Mouse (Mus musculus) layer of hippocampus, adult 2 months (tissue): Measurements from ENCODE around the gene Klhl3. TPM values are rescaled to one million over a fixed set of nuclear protein-coding genes. Genes with fewer than 3 reads are reported as not detected.

Experiments used
- DNase-seq, 2 experiments: peaks; one replicate each; pipeline ENCODE4 v3.0.0; 2022; ENCODE audit warnings: low spot score in 2 of 2
- H3K27ac ChIP-seq: fragments of 200-600 bp; 2 replicates; pipeline ENCODE4 v1.8.1; 2022
- H3K4me3 ChIP-seq: fragments of 200-600 bp; 2 replicates; pipeline ENCODE4 v1.8.1; 2022; ENCODE audit warnings: mild to moderate bottlenecking
- CTCF ChIP-seq: fragments of 200-600 bp; conservative IDR thresholded peaks from 2 replicates; pipeline ENCODE4 v1.8.1; 2022; ENCODE audit warnings: antibody characterized with exemption, mild to moderate bottlenecking, moderate library complexity
- total RNA-seq, 2 experiments: library from RNA; stranded (reverse); gene quantifications; 2 replicates each; pipeline ENCODE4 v1.2.3; 2021

Gene Klhl3
- total RNA-seq, 2 experiments from 2014 or later: 48.3 to 48.4 TPM

DNA sequence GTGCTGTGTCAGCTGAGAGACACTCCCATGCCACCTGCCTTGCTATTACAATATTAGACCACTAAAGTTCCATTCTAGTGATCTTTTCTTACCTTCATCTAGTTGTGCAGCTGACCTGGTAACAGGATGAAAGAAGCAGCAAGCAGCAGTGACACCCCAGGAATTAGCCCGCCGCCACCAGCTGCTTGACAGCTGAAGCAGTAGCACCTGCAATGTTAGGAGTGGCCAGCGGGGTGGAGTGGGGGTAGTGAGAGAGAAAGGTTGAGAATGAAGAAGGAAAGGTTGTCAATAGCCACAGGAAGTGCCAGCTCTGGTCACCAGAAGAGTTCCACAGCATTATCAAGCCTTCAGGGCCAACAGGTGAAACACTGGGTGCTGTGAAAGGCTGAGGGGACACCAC is 18.3 kb upstream of the Klhl3 start:
- no peak for TF ChIP-seq CTCF
- no peak overlapping the region for H3K27ac ChIP-seq
- no peak overlapping the region for H3K4me3 ChIP-seq
- no peak for DNase-seq

DNA sequence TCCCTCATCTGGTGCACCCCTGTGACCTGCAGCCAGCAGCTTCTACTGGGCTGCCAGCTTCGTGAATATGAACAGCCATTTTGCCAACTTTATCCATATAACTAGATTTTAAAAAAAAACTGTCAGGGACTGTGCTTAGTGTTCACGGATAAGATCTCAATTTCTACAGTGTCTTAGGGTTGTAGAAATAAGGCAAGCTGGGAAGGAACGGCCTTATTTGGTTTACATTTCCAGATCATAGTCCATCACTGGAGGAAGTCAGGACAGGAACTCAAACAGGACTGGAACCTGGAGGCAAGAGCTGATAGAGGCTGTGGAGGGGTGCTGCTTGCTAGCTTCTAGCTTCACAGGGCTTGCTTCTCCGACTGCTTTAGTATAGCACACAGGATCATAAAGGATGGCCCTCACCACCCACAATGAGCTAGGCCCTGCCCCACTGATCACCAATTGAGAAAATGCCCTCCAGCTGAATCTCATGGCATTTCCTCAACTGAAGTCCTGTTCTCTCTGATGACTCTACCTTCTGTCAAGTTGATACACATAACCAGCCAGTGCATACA is 16.4 kb upstream of the Klhl3 start:
- no peak for TF ChIP-seq CTCF
- Histone ChIP-seq H3K4me3 (peak overlapping the region; percentile 93), H3K27ac (peak overlapping the region; percentile 100)
- DNase-seq: no peak

DNA sequence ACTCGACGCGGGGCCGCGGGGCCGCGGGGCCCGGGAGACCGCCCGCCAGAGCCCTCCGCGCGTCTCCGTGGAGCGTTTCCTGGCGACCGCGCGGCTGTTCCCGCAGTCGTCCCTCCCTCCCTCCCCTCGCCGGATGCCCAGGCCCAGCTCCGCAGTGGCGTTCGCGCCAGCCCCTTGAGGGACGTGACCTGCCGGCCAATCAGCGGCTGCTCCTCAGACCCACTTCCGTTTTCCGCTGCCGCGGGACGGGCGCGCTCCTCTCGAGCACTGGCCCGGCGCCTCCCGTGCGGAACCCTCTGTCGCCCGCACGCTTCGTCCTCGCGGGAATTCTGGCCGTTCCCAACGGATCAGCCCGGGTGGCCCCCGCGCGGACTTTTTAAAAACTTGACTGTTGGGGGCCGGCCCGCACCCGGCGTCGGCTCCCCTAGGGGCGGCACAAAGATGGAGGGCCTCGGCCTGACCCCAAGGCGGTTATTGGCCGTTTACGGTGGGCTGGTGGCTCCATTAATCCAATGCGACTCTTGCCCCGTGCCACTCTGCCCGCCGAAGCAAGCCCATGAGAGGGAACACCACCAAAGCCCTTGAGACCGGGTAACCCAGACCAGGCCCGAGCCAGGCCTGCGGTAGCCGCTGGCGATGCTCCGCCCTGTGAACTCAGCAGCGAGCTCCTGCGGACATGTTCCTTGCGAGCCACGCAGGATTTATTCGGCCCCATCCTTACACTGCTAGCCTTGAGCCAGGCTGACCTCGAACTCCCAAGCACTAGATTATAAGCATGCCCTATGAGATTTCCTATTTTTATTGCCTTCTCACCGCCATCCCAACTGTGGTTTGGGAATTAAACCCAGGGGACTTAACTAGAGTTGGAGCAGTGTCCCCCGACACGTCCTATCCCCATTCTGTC is 15.6 kb upstream of the Klhl3 start:
- no peak; the same call in 1 of the 2 replicates for TF ChIP-seq CTCF
- H3K27ac ChIP-seq: peak overlapping the region; percentile 100
- peak; percentile 94 to 95 for DNase-seq
- H3K4me3 ChIP-seq: peak overlapping the region; percentile 93

DNA sequence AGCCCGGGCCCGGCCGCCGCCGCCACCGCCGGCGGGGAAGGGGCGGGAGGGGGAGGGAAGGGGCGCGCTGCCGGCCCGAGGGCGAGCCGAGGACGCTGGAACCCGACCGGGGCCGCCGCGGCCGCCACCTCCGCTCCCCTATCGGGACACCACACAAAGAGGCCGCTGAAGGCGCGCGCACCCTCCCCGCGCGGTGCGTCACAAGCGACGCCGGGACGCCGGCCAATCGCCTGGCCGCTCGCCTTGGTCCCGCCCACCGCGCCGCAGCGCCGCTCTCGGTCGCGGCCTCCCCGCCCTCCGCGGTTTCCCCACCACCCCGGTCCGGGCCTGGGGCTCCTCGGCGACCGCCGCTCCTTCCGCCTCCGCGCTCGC is 15.0 kb upstream of the Klhl3 start, which contains the start of gene Hnrnpa0:
TSS of gene Hnrnpa0 (minus strand) at position 161 of the 372 bp plus-strand sequence.
- peak; percentile 91 to 96 for DNase-seq
- no peak for TF ChIP-seq CTCF
- Histone ChIP-seq H3K4me3 (peak within 1 kb of the TSS; percentile 93), H3K27ac (peak within 1 kb of the TSS; percentile 100)

DNA sequence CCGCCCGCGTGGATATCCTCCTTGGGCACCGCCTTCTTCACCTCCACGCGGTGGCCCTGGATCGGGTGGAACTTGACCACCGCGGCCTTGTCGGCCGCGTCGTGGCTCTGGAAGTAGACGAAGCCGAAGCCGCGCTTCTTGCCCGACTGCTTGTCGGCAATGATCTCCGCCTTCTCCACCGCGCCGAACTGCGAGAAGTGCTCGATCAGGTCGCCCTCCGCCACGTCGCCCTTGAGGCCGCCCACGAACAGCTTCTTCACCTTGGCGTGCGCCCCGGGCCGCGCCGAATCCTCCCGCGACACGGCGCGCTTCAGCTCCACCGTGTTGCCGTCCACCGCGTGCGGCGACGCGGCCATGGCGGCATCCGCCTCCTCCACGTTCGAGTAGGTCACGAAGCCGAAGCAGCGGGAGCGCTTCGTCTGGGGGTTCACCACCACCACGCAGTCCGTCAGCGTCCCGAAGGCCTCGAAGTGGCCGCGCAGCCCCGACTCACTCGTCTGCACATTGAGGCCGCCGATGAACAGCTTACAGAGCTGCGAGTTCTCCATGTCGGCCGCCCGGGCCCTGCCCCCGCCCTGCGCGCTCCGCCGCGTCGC is 14.5 kb upstream of the Klhl3 start:
- DNase-seq: peak in 1 of 2 experiments; percentile 45
- no peak for TF ChIP-seq CTCF
- Histone ChIP-seq H3K4me3 (peak overlapping the region; percentile 93), H3K27ac (peak overlapping the region; percentile 100)

DNA sequence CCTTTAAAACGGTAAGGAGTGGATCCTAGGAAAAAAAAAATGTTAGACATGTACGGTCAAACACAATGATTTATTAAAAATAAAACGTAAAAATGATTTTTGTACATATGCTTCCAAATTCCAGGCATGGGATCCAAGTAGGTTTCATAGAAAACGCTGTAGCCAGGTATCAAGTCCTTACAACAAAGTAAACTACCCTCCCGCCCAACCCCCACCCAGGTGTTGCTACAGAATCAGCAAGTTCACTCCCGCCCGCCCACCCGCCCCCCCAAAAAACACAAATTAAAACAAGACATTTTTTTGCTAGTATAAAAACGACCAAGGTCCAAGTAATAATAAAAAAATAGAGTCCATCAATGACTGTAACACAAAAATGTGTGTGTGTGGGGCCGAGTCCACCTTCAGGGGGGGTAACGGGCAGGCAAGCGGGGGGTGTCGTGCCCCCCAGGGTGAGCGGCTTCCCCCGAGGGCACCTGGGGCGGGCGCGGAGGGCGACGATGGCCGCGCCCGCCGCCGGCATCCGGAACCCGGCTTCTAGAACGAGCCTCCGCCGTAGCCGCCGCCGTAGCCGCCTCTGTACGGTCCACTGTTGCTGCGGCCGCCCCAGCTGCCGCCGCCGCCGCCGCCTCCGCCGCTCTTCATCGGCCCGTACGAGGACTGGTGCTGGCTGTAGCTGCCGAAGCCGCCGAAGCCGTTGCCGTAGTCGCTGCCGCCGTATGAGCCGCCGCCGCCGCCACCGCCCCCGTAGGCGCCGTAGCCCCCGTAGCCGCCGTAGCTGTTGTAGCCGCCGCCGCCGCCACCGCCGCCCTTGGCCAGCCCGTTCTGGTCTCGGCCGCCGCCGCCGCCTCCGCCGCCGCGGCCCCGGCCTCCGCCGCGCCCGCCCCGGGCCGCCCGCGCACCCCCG is 13.7 kb upstream of the Klhl3 start:
- Histone ChIP-seq H3K4me3 (peak overlapping the region; percentile 93), H3K27ac (peak overlapping the region; percentile 100)
- no peak for TF ChIP-seq CTCF
- DNase-seq: peak in 1 of 2 experiments; percentile 30

DNA sequence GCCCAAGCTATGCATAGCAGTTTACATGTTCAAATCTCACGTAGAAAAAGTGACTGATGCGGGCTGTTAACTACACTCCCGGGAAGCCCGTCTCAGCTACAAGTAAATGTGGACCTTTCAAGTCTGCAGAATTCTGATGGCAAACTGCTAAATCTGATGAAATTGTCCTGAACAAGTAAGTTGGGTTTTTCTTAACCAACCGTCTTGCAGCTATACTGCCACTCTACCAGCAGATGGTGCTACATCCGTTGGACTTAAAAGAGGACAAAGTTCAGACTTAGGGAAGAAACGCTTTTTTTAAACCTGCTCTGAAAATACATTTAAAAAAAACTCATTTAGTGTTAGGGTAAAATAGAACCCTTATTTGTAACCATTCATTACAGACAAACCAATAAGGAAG is 12.7 kb upstream of the Klhl3 start:
- Histone ChIP-seq H3K4me3 (peak overlapping the region; percentile 93), H3K27ac (0 out of 2 replicates have a peak overlapping the region, but pooled peaks have one; percentile 39)
- peak; percentile 98 for TF ChIP-seq CTCF
- DNase-seq: peak in 1 of 2 experiments; percentile 18

DNA sequence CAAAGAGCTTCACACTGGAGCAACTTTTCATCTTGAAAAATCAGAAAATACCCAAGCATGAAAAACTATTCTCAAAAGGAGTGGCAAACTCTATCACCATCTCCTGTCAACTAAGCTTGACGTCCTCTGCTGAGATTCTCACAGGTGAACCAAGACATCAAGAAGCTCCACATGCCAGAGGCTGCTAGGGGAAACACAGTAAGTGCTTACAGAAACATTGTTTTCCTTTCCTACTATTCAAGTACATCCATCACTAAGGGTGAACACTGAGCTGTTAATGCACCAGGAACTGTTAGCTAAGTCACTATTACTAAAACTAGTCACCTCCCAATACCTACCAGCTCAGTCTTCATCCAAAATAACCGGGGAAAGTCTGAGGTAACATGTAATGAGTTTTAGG is 11.6 kb upstream of the Klhl3 start:
- no peak for DNase-seq
- no peak for TF ChIP-seq CTCF
- Histone ChIP-seq H3K4me3 (no peak overlapping the region), H3K27ac (no peak overlapping the region)

DNA sequence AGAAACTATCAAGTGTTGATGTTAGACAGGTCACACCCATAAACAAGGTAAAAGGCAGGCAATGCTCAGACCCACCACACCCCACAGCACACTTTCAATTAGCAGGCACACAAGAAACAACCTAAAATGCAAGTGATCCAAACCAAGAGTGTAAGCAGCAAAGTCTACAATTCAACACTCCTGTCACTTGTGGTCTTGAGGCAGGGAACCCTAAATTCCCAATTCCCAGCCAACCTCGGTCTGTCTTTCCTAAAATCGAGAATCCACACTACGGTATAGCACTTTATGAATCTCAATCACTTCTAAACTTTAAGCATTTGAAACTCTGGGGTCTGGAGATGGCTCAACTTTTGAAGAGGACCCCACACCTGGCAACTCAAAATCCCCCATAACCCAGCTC is 10.9 kb upstream of the Klhl3 start:
- Histone ChIP-seq H3K4me3 (no peak overlapping the region), H3K27ac (no peak overlapping the region)
- no peak for DNase-seq
- TF ChIP-seq CTCF: no peak

DNA sequence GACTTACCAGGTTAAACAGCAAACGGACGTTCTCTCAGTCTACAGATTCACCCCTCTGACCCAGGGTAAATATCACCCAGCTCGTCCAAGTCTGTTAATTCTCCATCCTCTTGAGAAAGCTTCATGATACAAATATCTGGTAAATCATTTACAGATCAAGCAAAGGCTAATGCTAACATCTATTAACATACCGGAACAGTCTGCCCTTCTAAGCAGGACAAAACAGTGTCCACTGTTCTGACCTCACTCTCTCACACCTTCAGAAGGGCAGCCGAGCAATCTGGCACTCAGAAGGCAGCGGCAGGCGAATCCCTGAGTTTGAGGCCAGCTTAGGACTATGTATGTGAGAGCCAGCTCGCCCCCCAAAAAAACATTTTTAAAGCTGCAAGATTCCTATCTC is 10.0 kb upstream of the Klhl3 start:
- DNase-seq: no peak
- no peak overlapping the region for H3K27ac ChIP-seq
- TF ChIP-seq CTCF: no peak
- no peak overlapping the region for H3K4me3 ChIP-seq

DNA sequence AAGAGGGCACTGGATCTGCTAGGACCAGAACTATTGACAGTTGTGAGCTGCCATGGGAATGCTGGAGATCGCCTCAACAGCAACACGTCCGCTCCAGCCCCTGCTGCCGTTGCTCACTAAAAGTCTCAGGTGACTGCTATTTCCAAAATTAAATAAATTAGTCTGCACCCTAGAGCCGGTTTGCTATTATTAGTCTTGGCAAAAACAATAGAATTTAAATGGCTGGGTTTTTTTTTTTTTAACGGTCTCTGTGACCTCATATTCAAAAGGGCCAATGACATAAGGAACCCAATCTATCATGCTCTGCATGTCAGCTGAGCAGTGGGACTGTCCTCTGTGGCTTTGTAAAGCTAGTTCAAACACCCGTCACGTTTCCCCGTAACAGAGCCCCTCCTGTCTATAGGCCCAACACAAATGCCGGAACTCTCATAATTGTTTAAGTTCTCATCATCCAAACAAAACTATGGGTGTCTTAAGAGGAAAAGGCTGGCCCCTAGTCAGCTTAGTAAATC is 9.4 kb upstream of the Klhl3 start:
- no peak for TF ChIP-seq CTCF
- H3K4me3 ChIP-seq: no peak overlapping the region
- no peak overlapping the region for H3K27ac ChIP-seq
- DNase-seq: no peak

DNA sequence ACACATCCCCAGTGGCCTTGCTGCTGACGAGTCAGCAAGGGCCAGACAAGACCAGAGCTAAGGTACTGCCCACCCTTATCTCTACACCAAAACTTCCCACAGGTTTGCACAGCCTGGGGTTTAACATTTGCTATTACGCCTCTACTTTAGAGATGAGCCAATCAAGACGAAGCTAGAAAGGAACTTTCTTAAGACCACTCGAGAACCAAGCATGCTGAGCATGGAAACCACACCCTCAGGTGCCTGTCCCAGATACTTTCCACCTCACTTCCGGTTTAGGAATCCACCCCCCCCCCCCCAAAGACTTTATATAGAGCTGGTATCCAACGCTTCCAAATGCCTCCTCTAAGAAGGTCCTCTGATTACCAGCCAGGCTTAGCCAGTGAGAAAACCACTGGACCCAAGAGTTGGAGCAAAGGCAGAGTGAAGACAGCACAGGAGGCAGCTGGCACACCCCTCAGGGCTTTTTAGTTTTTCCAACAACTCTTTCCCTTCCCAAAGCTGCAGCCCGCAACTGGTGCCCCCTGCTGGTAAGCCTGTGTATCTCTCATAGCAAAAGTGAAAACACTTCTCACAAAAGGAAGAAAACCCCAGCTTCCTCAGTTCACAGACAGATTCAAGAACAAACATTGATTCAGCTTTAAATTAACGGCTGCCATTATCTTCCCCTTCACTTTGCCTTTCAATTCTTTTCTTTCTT is 4.1 kb upstream of the Klhl3 start:
- H3K27ac ChIP-seq: no peak overlapping the region
- peak; percentile 88 for TF ChIP-seq CTCF
- H3K4me3 ChIP-seq: no peak overlapping the region
- DNase-seq: peak; percentile 34 to 72
